Mouse (Mus musculus): ENCODE results near the gene Gm45717.

The Gm45717 gene

DNA sequence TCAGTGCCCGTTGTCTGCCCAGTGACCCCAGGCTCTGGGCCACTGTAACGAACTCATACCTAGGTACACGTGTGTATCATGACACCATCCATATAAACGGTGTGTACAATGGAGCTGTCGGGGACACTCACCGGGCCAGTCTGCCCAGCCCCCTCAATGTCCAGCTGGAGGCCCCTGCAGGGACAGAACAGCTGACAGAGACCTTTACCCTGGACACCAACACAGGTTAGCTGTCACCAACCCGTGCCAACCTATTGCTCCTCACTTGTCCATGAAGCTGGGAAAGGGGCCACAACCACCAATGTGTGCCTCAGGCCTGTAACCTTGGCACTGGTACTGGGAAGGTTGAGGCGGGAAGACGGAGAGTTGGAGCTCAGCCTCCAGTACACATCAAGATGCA, 13.4 kb downstream of the Gm45717 start:
- peak; percentile 41 for DNase-seq

DNA sequence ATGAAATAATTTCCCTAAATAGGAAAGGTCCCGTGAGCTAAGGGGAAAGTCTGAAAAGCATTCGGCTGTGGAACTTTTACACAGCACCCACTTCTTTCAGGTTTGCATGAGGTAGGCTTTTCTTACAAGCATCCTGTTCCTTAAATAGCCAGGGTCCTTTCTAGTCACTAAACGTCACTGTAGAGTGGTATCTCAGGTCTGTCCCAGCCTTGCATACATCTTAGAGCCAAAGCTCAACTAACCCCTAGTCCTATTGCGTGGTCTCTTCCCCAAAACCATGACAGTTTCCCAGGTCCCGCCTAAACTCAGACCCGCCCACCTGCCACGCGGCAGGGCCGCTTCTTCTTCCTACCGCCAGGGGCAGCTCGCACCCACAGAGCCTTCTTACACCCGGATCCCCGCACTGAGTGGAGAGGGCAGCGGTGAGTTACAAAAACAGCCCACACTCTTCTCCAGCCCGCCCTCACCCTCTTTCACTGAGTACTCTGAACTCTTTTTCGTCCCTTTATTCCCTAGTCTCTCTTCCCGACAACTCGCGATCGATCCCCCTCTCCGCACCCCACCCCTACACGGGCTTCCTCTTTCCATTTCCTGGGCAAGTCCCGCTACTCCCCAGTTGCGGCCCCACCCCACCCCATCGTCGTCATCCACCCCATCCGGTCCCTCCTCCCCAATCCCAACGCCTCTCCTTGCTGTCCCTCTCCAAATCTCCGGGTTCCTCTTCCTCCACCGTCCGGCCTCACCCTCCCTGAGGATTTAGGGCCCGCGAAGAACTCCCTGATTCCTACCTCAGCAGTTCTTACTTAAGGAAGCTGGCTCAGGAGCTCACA, 14.3 kb downstream of the Gm45717 start, which contains the start of gene Pgghg:
Gene Pgghg (plus strand): TSS at position 170 of the 830 bp plus-strand sequence.
- peak; percentile 87 for DNase-seq

DNA sequence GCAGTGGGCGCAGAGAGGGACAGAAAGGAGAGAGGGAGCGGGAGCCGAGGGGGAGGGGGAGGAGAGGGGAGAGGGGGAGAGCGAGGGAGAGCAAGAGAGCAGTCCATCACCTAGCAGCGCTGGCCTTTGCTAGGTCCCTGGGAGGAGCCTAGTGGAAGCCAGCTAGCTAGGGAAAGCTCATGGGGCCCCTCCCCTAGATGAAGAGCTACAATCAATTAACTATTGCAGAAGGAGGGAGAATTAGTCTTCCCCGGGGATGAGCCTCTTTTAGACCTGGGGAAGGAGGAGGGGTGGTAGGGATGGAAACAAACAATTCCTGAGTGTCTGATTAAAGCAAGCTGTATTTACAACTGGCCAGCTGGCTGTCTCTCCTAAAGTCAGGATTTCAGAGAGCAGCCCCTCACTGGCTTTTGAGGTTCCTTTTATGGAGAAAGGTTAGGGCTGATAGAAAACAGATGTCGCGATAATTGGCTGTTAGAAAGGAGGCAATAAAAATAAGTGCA, 16.0 kb downstream of the Gm45717 start:
- peak; percentile 25 for DNase-seq

DNA sequence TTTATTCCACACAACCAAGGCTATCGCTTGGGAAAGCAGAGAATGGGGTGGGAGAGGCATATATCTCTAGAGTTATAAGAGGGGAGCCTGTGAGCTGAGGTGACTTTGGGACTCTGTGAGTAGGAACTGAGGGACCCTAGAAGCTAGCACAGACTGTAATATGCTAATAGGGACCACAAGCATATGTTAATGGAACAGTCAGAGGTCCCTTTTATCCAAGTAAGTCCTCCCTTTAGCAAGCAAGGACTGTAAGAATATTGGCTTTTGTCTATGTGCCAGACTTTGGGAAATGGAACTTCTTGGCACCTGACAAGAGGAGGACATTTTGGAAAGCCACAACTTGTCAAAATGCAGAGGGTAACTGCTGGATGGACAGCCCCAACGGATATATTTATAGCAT, 16.8 kb downstream of the Gm45717 start:
- DNase-seq = no peak

DNA sequence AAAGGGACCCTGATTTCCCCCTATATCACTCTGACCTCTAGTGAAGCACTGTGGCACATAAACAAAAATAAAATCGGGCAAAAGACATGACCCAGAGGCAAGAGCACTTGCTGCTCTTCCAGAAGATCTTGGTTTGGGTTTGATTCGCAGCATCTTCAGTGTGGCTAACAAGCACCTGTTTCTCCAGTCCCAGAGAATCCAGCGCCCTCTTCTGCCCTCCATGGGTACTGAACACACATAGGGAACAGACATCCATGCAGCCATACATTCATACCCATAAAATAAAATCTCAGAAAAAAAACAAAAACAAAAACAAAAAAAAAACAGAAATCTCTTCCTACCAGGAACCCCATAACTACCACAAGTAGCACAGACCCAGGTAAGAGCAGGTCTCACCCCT, 17.3 kb downstream of the Gm45717 start:
- DNase-seq = peak; percentile 41

DNA sequence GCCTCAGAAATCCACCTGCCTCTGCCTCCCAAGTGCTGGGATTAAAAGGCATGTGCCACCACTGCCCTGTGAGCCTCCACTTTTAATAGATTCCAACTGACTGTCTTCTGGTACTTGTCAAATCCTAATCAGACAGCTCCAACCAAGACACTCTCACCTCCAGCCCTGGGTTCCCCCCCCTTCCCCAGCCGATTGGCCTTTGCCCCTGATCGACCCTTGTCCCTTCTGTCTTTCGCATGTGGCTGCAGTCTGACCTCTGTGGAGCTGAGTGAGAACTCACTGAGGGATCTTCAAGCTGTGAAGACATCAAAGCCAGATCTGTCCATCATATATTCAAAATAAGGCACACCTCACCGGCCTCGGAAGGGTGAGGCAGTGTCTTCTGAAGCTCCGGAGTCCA, 28.6 kb downstream of the Gm45717 start:
- DNase-seq = no peak

DNA sequence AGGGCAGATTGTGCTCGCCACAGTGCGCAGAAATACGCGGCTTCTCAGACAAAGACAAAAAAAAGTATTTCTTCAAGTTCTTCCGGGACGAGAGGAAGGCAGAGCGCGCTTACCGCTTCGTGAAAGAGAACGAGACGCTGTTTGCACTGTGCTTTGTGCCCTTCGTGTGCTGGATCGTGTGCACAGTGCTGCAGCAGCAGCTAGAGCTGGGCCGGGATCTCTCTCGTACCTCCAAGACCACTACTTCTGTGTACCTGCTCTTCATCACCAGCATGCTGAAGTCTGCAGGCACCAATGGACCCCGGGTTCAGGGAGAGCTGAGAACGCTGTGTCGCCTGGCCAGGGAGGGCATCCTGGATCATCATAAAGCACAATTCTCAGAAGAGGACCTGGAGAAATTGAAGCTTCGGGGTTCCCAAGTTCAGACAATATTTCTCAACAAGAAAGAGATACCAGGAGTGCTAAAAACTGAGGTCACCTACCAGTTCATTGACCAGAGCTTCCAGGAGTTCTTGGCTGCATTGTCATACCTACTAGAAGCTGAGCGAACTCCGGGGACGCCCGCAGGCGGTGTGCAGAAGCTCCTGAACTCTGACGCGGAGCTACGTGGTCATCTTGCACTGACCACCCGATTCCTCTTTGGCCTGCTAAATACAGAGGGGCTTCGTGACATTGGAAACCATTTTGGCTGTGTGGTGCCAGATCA, 32.5 kb downstream of the Gm45717 start:
- DNase-seq = no peak

DNA sequence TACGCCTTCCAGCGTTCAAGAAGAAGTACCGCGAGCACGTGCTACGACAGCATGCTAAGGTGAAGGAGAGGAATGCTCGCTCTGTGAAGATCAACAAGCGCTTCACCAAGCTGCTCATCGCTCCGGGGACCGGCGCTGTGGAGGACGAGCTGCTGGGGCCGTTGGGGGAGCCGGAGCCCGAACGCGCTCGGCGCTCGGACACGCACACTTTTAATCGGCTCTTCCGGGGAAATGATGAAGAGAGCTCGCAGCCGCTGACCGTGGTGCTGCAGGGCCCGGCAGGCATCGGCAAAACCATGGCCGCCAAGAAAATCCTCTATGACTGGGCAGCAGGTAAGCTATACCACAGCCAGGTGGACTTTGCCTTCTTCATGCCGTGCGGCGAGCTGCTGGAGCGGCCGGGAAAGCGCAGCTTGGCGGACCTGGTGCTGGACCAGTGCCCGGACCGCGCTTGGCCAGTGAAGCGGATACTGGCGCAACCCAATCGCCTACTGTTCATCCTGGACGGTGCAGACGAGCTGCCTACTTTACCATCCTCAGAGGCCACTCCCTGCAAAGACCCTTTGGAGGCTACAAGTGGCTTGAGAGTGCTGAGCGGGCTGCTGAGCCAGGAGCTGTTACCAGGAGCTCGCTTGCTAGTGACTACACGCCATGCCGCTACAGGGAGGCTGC, 33.2 kb downstream of the Gm45717 start:
- peak; percentile 95 for DNase-seq

DNA sequence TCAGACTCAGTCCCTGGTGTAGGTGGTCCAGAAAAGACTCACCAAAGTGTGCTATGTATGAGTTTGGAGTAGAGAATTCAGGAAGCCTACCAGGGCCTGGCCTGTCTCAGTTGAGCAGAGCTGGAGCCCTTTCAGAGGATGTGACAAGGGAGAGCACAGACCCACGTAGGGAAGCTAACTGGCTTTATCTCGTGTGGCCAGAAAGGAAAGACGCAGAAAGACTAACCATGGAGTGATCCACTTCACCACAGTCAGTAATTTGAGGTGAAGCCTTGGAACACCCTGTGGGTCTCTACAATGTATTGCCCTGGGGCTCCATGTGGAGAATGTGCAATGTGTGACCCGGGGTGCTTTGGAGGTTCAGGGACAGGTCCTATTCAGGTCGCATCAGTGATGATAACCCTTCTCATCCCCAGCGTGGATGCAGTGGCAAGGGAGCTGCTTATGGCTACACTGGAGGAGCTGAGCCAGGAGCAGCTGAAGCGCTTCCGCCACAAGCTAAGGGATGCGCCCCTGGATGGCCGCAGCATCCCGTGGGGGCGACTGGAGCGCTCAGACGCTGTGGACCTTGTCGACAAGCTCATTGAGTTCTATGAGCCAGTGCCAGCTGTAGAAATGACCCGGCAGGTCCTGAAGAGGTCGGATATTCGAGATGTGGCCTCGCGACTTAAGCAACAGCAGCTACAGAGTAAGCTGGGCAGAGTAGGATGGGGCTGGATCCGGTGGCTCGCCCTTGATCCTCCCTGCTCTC, 34.3 kb downstream of the Gm45717 start:
- DNase-seq = peak; percentile 64

DNA sequence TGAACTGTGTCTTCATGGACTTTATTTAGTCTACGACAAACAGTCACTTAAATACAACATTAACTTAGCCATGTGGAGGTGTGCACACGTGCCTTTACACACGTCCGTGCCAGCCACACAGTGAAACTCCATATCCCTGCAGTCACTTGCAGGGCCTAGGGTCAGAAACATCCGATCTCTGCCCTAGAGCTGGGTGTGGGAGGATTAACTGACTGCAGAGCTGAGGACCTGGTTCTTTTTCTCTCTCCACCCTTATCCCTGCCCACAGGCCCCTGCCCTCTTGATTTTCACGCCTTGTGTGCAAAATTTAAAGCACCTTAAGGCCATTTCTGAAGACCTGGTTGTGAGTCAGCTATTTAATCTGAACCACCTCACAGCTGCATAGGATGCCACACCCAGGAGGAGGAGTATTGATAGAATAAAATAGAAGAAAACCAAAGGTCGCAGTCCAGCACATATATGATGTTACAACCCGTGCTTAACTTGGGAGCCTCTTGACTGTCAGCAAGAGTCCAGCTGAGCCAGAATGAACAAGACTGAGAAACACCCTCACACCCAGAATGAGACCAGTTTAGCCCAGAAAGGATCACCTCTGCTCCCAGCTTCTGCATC, 35.2 kb downstream of the Gm45717 start, which contains the start of gene Nlrp6:
Gene Nlrp6 (plus strand): TSS at position 485 of the 612 bp plus-strand sequence.
- DNase-seq = no peak

DNA sequence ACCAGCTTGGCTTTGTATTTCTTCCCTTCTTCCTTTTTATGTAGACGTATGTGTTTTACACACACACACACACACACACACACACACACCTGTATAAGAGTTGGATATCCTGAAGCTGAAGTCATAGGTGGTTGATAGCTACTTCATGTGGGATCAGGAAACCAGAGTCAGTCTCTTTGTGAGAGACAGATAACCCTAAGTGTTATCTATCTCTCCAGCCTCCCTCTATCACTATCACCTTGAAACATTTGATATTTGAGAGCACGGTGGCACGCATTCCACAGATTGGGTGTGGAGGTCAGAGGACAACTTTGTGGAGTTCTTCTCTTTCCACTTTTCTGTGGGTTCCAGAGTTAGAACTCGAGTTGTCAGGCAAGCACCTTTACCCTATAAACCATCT, 35.8 kb downstream of the Gm45717 start:
- no peak for DNase-seq

DNA sequence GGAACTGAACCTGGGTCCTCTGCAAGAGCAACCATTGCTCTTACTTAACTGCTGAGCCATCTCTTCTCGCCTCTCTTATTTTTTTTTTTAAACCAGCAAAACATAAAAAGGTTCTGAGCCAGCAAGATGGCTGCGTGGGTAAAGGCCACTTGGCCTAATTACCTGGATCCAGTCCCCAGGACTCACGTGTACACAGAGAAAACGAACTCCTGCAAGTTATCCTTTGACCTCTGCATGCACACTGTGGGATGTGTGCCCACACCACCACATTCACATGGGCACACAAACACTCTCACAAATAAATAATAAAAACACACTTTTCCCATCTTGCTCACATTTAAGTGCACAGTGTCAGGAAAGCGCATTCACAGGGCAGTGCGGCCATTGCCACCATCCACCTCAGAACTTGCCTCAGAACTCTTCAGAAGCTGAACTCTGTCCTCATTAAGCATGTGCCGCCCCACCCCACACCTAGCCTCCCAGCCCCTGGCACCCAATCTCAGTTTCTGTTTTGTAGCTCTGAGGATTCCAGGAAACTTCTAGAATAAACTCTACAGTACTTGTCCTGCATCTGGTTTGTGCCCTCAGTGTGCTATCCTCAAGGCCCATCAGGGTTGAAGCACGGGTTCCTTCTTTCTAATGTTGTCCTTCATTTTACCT, 41.6 kb downstream of the Gm45717 start:
- peak; percentile 91 for DNase-seq

DNA sequence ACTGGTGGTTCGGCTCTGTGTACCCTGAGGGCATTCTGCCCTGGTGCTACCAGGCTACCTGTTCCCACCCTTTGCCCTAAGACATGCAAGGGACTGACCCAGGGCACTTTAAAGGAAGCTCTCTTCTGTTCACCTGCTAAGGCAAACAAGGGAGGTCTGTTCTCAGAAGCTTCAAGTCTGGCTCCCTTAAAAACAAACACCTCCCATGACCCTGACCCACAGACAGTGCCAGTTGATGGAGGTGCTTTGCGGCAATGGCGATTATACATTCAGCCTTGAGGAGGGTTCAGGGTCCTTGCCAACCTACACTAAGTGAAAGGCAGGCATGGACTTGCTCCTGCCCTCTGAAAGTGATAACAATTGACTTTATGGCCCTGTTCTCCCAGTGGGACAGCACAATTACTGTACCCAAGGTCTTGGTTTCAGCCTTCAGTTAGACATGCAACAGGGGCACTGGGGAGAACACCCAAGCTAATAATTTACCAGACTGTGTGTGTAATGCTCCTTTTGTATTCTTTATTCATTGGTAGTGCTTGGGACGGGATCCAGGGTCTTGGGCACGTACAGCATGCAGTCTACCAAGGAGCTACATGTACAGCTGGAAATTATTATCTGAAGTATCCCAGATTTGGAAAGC, 42.8 kb downstream of the Gm45717 start:
- peak; percentile 81 for DNase-seq

DNA sequence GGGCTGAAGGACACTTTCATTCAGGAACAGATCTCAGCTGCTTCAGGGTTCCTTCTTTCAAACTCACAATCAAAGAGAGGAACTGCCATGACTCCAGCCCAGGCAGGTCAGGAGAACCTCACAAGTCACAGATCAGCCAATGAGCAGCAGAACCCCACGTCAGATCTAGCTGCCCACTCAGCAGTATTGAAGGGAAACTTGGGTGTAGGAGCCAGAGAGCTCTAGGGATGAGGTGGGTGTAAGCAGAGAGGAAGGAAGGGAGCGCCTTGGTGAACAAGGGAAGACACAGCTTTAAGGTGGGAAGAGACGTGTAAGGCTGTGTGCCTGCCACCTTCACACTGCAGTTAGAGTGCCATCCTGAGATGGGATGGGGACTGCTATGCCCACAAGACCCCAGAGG, 43.4 kb downstream of the Gm45717 start:
- DNase-seq = no peak

DNA sequence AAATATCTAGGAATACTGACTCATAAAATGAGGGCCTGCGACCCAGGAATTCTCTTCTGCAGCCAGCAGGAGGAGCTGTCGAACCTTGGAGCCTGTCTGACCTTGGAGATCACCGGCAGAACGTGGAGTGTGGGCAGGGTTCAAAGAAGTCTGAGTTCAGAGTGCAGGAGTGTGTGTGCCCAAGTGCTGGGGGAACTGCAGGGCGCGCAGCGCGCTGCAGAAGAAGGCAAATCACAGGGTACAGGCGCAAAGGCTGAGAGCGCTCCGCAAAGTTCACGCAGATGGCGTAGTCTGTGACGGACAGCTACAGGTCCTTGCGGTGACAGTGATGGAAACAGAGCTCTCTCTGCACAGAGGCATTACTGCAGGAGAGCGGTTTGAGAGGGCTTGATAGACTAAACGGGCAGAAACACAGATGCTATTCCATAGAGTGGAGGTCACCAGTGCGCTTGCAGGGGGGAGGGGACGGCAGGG, 47.1 kb downstream of the Gm45717 start:
- DNase-seq = peak; percentile 93

DNA sequence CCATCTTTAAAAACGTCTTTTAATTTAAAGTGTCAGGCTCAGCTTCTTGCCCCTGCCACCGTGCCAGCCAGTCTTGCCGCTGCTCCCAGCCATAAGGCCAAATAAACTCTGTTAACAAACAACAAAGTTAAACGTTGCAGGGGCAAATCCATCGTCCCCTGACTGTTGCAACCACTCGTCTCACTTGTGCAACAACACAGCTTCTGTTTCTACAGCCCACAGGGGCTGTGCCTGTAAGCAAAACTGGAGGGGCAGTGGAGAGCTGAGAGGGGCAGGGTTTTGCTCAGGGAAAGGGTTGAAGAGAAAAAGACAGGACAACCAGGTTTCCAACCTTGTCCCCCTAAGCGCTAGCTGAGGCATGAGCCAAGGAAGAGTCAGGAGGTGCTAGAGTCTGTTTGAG, 47.6 kb downstream of the Gm45717 start:
- no peak for DNase-seq

DNA sequence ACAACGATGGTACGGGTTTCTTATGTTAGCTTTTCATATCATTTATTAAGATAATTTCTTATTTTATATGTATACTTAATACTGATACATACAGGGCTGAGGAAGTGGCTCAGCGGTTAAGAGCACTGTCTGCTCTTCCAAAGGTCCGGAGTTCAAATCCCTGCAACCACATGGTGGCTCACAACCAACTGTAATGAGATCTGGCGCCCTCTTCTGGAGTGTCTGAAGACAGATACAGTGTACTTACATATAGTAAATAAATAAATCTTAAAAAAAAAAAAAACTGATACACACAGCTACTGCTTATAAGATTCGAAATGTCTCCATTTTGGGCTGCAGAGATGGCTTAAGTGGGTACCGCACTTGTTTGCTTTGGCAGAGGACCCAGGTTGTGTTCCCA, 48.0 kb downstream of the Gm45717 start:
- no peak for DNase-seq

DNA sequence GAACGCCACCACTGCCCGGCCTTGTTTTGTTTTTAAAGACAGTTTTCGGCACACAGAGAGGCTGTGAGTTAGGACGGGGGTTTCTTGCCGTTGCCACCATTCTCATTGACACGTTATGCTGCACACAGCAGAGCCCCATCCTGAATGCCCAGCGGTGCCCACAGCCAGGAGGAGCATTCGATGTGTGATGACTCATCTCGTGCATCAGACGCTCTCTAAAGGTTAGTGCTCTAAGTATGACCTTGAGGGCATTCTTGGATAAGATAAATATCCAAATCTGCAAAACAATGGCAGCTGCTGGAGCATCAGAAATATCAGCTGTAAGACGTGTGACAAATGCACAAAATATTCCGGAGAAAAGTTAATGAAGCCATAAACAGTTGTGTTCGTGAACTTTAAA, 48.6 kb downstream of the Gm45717 start:
- no peak for DNase-seq

DNA sequence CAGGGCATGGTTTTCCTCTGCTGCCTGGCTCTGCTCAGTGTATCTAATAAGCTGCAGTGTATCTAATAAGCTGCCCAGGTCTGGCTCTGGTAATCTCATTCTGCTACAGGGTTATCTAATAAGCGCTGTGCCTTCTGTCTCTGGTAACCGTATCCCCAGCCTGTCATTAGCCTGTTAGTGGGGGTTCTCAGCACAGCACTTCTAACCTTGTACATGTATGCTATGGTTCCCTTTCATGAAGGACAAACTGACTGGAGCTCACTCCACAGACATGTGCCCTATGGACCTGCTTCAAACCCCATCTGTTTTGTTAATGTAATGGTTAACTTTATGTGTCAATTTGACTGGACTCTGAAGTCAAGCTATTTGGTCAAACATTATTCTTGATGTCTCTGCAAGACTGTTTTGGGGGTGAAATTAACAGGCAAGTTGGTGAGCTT, 50.1 kb downstream of the Gm45717 start:
- peak; percentile 88 for DNase-seq

DNA sequence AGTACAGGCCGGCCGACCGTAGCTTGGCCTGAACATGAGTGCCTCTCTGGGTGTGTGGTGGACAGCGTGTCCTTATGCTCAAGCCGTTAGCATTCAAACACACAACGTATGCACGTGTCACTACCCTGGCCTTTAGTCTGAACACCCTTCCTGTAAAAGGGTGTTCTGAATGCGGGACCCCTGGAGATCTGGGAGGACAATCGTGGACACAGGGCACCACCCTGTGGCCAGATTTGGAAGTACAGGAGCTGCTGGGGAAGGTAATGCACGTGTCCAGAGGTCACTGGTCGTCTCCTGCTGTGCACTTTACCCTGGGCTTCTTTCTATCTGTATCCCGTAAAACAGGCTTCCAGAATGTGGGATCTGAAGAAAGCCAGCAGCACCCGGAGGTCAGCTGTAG, 52.5 kb downstream of the Gm45717 start:
- DNase-seq = peak; percentile 90

Data from kidney, adult 9 months (tissue).